Mouse (Mus musculus): ENCODE measurements around the gene Myzap.
"Not testable (repeated sequence)": the region's sequence is repeated elsewhere in the genome, so short reads cannot be mapped to it uniquely, and the experiment has no call there.

Gene Myzap

DNA sequence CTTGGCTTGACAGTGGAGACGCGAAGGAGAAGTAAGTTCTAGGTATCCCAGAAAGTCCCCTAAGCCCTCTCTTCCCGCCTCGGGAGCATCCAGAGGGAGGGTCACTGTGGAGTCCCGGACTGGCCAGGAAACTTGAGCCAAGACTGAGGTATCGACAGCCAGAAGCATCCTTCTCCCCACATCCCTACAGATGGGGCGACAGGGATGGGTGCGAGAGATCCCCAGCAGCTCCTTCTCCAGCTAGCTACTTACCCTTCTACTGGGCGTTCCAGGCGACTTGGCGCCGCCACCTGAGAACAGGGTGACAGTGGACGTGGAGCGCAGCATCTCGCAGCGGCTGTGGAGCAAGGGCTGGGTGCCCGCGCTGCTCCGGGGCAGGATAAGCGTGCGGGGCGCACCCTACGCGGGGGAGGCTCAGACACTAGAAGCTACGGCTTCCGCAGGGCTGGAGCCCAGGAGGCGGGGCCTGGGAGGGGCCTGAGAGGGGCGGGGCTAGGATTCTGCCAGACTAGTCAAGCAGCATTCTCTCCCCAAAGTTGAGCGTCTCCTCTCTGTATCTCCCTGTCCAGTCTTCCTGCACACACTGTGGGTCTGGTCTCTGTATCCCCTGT lies at the start of gene Myzap:
Gene Myzap (minus strand): TSS at position 423 of the 611 bp plus-strand sequence.
- peak; percentile 63 to 71 for DNase-seq (ENCODE audit: low spot score in 2 of 2)

DNA sequence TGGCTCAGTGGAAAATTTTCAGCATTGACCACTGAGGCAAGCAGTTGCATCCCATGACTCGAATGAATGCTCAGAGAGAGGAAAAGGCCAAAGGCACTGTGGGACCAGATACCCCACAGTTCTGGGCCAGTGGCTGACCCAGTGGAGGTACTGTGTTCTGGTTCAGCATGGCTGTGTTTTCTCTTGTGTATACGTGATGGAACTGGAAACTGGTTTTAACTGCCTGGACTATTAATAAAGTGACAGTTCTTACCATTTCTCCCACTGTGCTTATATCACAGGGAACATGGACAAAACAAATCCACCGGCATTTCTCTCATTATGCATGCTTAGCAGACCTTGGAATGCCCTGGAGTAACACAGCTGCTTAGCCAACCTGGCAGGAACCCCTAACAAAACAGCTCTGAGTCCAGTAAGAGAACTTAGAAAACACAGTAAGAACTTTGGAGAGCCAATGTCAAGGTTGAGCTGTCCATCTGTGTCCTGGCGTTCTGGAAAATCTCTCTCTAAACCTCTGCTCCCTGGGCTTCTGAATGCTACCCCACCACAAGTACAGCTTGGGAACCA lies 48.3 kb upstream of the Myzap start:
- no peak for DNase-seq (ENCODE audit: low spot score in 2 of 2)

DNA sequence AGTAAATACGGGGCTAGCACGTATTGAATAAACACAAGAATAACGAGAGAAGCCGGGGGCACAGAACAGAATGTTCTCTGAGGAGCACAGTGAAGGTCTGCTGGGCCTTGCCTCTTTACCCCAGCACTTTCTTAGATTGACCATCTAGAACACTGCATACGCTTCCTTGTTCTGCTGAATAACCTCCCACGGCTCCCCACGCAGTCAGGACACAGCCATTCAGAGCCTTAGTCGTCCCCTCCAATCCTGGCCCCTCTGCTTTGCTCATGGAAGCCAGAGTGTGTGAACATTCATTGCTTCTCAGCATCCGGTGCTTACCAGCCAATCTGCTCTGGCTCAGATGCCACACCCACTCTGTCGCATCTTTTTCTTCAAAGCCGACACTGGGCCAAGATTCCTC lies 46.0 kb upstream of the Myzap start:
- no peak for DNase-seq (ENCODE audit: low spot score in 2 of 2)

DNA sequence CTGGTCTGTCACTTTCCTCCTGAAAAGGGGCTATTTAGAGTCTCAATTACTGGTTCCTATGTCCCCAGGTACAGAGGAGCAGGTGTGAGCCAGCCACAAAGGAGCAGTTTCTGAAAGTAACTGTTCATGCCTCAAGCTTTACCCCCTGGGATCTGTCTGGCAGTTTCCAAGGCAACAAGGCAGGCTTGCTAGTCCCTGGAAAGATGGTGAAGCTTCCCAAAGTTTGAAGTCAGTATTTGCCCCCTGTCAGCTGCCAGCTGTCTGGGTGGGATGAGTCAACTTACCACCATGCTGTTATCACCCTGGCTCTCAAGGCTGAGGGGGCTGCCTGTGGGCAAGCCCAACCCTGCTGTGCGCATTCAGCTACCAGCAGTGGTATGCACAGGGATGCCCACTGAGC lies 44.7 kb upstream of the Myzap start:
- peak; percentile 42 to 67 for DNase-seq (ENCODE audit: low spot score in 2 of 2)

DNA sequence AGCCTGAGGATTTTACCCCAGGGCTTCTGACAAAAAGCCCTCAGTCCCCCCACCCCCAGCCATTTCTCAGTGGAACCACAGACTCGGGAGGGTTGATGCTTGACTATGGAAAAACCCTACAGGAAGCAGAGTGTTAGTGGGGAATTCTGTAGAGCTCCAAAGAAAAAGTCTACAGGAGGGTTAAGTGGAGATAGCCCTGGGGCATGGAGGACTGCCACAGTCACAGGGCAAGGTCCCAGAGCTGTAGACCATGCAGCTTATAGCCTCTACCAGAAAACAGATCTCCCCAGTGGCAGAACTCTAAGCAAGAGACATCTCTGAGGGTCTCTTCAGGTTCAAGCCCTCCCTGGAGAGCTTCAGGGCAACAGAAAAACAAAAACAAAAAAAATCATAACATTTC lies 43.5 kb upstream of the Myzap start:
- no peak for DNase-seq (ENCODE audit: low spot score in 2 of 2)

DNA sequence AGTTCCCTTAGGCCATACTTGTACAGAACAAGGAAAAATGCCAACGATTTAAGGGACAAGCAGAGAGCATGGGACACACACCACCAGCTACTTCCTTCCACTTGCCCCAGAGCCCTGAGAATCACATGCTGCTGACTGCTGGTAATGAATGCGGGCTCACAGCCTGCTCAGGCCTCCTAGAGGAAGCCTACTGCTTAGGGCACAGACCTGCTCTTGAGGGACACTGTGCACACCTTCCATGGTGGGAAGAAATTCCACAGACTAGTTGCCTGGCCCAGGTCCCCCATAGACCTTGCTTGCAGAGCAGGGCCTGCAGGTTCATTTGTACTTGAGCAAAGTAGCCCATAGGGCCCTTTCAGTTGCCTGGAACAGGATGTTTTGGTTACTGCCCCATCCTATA lies 42.8 kb upstream of the Myzap start:
- no peak for DNase-seq (ENCODE audit: low spot score in 2 of 2)

DNA sequence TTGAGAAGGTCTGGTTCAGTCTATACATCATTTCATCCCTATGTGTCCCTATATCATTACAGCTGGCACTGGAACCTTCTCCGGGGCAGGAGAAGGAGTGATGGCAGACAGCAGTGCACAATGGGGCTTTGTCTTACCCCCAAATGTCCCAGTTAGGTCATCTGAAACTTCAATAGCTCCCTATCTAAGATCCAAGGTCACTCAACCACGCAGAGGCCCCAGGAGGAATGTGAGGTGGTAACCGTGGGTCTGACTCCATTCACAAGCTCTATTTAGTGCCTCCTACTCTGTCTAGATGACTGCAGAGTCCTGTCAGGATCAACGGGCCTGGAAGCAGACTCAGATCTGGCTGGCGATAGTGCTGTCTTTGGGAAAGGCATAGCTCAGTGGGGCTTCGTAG lies 36.8 kb upstream of the Myzap start:
- DNase-seq (ENCODE audit: low spot score in 2 of 2), result no peak

DNA sequence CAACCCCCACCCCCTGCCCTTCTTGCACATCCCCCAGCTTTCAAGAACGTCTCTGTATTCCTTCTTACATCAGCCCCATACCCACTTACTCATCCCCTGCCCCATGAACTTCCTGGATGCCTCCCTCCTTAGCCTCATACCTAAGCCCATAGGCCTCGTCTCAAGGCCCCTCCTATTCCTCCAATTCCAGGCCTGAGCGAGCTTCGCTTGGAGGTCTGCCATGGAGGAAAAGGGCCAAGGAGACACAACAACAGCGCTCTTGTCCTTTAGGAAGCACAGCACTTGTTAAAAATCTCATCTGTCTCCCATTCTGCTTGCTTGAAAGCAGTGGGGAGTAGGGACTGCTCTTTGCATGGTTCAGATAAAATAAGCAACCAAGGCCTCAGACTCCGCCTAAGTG lies 36.1 kb upstream of the Myzap start:
- peak; percentile 69 to 71 for DNase-seq (ENCODE audit: low spot score in 2 of 2)

DNA sequence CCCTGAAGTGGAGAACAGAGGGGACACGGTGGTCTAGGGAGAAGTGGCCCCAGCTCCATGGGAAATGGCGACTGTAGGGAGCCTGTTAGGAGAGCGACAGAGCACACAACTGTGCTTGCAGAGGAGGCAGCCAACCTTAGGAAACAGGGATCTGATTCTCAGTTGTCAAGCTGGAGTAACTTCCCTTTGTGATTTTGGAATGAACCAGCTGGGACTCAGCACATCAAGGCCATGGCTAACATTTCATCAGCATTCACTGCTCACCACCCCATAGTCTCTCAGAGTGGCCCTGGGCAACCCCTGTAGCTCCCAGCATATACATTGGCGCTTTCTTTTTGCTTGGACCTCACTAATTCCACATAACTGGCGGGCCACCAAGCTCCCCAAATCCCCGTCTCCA lies 33.8 kb upstream of the Myzap start:
- no peak for DNase-seq (ENCODE audit: low spot score in 2 of 2)

DNA sequence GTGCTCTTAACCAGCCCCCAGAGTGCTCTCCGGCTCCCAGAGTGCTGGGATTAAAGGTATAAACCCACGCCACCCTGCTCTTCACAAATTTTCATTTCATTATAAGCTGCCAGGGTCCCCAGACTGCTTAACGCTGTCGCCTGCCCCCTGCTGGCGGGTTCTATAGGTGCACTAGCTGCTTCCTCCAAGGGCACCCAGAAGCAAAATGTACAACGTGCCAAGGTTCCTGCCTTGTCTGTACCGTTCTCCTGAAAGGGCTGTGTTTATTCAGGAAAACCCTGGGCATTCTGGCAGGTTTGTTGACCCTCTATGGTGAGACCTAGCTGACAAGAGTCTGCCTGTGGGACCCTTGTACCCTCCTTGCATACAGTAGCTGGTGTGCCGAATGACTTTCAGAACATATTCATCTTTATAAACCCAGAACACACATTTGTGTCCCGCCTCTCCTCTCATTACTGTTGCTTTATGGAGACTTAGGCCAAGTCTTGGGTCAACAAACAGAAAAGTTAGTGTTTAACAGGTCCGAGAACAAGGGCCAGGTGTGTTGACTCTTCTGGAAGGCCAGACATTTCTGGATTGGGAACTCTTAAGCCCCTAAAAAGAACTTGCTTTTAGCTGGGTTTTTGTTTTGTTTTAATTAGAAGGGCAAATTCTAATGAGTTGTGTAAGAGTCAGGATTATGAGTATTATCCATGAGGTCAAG lies 32.8 kb upstream of the Myzap start:
- DNase-seq (ENCODE audit: low spot score in 2 of 2), result peak in 1 of 2 experiments; percentile 66

DNA sequence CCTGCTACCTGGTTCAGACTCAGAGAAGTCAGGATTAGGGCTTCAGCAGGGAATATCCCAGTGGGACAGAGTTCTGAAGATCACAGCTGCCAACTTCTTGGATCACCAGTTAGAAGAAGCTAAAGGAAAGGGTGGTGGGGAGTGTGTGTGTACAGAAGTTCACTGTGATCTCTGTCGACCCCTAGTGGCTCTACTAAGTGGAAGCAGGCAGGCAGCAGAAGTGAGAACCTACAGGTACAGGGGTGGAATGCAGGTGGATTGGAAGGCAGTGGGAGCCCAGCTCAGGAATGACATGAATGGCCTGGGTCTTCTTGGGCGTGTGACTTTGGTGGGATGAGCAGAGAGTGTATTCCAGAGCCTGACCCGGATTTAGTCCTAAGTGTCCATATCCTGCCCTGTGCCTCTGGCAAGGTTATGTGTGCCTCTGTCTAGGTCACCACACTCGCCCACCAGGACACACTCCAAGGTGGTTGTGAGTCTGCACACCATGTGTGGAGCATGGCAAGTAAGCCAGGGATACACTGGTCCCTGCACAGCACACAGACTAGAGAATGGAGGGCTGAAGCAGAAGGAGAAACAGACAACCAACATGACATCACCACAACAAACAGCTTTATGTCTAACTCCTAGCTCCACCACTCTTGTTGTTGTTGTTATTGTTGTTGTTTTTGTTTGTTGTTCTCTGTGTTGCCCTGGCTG lies 31.9 kb upstream of the Myzap start:
- DNase-seq (ENCODE audit: low spot score in 2 of 2), result peak; percentile 37 to 49

DNA sequence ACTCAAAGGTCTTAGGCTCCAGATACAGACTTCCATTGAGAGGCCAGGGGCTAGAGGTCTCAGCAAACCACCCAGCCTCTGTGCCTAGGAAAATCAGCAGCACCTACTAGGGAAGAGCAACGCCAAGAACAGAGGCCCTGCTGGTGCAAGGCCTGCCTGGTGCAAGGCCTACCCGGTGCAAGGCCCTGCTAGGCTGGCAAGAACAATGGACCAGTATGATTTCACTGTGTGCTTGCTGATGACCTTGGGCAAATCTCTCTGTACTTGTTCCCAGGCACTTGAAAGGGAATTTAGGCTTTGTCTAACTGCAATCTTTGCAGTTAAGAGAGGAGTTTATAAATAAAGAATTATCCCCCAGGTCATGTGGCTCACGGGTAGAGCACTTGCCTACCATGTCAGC lies 30.4 kb upstream of the Myzap start:
- DNase-seq (ENCODE audit: low spot score in 2 of 2), result no peak

DNA sequence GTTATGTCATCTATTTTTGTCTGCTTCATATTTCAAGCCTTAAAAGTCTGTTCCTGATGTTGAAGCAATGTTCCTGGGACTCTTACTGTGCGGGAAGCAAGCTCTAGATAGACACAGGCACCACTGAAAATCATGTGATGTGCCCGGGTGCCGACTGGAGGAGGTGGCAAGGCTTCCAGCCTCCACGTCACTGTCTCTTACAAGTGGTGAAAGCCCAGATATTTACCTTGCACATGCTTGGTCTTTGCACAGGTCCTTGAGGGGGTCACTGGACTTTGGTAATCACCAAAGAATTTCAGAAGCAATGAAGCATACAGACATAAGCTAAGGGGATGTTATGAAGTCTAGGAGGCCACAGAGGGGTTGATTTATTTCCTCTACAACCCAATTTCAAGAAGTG lies 29.8 kb upstream of the Myzap start:
- DNase-seq (ENCODE audit: low spot score in 2 of 2), result no peak

DNA sequence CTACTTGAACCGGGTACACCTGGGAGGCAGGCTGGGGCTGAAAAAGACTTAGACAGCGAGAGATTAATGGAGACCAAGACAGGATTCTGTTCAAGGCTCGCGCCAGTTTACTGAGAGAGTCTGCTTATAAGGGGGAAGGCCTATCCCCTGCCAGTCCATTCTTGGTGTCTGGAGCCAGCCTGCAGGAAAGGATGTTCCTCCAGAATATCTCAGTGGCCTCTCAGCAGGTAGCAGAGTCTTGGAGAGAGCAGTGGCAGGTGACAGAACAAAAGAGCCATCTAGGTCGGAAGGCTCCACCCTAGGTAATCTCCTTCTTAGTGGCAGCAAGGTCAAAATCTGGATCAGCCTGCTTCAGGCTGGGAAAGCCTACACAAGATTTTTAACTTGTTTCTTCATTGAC lies 28.0 kb upstream of the Myzap start:
- not testable (repeated sequence) for DNase-seq (ENCODE audit: low spot score in 2 of 2)

DNA sequence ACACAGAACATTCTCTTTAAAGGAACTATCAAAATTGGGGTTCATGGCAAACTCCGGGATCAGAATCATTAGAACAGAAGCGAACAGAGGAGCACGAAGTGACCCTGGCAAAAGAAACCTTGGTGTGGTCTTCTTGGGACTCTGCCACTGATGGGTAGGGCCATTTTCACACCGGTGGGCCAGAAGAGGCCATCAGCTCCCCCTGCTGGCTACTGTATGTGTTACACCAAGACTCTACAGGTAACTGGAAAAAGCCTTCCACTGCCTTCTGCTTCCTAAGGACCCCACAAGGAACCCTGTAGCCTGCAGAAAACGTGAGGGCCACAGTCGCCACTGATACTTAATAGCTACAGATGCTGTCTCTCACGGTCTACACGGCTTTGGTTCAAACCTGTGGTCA lies 25.2 kb upstream of the Myzap start:
- no peak for DNase-seq (ENCODE audit: low spot score in 2 of 2)

DNA sequence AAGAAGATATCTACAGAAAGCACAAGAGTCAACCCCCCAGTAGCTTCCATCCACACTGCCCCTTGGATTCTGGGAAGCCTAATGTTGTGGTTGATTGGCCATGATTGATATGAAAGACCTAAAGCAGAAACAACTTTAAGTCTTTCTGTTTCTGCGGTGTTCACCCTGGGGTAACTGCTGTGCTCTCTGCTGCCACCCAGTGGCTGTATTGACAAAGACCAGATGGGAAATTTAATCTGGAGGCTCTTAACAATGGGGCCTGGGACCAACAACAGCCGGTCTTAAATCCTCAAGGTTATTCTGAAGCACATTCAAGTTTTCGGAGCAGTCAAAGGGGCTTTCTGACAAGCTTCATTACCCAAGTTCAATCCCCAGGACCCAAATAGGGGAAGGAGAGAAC lies 24.0 kb upstream of the Myzap start:
- DNase-seq (ENCODE audit: low spot score in 2 of 2), result peak; percentile 75 to 86

DNA sequence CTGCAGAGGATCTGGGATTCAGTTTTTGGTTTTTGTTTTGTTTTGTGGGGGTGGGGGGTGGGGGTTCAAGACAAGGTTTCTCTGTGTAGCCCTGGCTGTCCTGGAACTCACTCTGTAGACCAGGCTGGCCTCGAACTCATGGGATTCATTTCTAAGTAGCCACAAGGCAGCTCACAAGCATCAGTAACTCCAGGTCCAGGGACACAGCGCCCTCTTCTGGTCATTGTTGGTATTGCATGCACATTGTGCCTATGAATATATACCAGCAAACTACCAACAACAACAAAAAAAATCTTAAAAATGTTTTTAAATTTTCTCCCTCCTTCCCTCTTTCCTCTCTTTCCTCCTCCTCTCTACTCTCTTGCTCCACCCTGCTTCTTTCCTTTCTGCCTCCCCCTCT lies 22.5 kb upstream of the Myzap start:
- DNase-seq (ENCODE audit: low spot score in 2 of 2), result peak in 1 of 2 experiments; percentile 38

DNA sequence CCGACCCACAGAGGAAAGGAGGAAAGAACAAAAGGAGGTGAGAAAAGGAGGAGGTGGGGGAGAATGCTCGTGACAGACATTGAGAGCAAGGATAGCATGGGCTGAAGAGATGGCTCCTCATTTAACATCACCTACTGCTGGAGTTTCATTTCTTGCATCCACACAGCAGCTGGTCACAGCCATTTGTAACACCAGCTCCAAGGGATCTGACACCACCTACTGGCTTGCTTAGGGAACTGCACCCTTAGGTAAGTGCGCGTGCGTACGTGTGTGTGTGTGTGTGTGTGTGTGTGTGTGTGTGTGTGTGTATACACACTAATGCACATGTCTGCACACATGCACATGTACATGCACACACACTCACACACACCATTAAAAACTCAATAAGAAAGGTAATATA lies 20.8 kb upstream of the Myzap start:
- no peak for DNase-seq (ENCODE audit: low spot score in 2 of 2)

DNA sequence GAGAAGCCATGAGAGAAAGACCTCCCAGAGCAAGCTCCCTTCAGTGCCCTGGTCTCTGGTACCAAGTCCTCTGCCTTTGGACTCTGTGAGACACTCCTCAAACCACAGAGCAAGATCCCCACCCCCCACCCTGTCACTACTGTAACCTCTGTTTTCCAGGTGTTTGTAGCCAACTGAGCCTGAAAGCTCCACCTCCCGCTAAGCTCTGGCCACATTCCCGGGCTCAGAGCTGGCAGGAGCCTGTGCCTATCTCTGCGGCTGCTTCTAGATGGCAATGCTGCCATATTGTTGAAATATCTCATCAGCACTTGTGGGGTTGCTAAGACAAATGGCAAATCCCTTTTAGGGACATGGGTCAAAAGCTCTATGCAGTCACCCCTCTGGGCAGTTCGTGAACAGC lies 19.7 kb upstream of the Myzap start:
- DNase-seq (ENCODE audit: low spot score in 2 of 2), result no peak

DNA sequence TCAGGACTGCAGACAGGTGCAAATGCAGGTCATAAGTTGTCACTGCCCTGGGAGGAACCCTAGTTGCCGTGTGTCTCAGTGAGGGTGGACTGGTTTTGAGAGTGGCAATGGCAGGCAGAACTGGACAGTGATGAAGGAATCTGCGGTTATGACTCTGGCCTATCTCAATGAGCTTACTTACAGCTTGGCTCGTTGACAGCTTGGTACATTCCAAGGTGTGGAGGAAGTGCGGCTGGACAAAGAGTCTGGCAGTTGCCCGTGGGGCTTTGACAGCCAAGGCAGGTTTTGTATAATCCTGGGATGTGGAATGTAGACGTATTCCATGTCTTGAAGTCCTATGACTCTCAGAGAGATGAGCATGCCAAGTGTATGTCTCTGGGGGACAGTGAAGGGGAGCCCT lies 16.9 kb upstream of the Myzap start:
- DNase-seq (ENCODE audit: low spot score in 2 of 2), result no peak

DNA sequence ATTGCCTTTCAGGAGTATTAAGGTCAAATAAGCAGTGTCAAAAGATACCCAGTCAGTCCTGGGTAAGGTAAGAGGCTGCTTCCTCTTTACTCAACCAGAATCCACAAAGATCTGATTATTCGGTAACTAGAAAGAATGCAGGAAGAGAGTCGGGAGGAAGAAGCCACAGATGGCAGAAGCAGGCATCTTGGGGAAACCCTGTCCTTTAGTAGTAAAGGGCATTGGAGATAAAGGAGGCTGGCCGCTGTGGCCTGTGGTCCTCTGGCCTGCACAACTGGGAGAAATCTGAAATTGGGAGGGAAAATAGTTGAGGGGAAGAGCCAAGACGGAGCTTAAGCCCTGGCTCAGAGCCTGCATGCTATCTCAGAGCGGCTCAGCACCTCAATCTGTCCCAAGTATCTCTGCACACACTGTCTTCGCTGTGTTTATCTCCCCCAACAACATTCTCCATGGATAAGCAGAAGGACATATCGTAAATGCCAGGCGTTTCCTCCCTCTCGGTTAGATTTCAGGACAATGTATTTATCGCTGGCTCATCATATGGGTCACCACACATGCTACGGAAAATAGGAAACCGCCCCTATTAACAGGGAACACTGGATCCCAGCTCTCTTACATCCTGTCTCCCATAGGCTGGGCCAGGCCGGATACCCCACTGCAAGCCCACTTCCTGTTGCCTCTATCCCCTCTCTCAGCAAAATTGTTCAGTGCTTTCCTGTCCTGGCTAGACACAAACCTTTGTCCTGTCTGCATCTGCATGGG lies 14.3 kb upstream of the Myzap start:
- DNase-seq (ENCODE audit: low spot score in 2 of 2), result no peak
